Mouse (Mus musculus): ENCODE measurements around the gene Ccna1.
A peak's percentile ranks its signal among the peaks of the same experiment; 100 is the strongest.

Gene Ccna1

GRCm38 (mm10) chr3:55055038-55055746 is at the start of gene Ccna1:
Gene Ccna1 (minus strand): TSS chr3:55055501.
- DNase-seq: peak; percentile 4

- DNase-seq: no peak
Observed at GRCm38 (mm10) chr3:55101092-55101491, 45.8 kb upstream of the Ccna1 start.

- no peak for DNase-seq
Observed at GRCm38 (mm10) chr3:55098990-55099389, 43.7 kb upstream of the Ccna1 start.

- no peak for DNase-seq
Observed at GRCm38 (mm10) chr3:55098014-55098413, 42.7 kb upstream of the Ccna1 start.

GRCm38 (mm10) chr3:55097186-55097585 is 41.9 kb upstream of the Ccna1 start:
- no peak for DNase-seq

GRCm38 (mm10) chr3:55096655-55097005 is 41.3 kb upstream of the Ccna1 start:
- DNase-seq: no peak

- no peak for DNase-seq
Observed at GRCm38 (mm10) chr3:55095968-55096654, 40.8 kb upstream of the Ccna1 start.

GRCm38 (mm10) chr3:55093161-55093560 is 37.9 kb upstream of the Ccna1 start:
- no peak for DNase-seq

GRCm38 (mm10) chr3:55089291-55089690 is 34.0 kb upstream of the Ccna1 start:
- DNase-seq: no peak

- DNase-seq: no peak
Observed at GRCm38 (mm10) chr3:55088843-55089242, 33.5 kb upstream of the Ccna1 start.

- DNase-seq: no peak
Observed at GRCm38 (mm10) chr3:55088359-55088758, 33.1 kb upstream of the Ccna1 start.

GRCm38 (mm10) chr3:55087360-55087759 is 32.1 kb upstream of the Ccna1 start:
- no peak for DNase-seq

- DNase-seq: no peak
Observed at GRCm38 (mm10) chr3:55086948-55087347, 31.6 kb upstream of the Ccna1 start.

- DNase-seq: no peak
Observed at GRCm38 (mm10) chr3:55085716-55086115, 30.4 kb upstream of the Ccna1 start.

GRCm38 (mm10) chr3:55084781-55085180 is 29.5 kb upstream of the Ccna1 start:
- DNase-seq: no peak

- peak; percentile 56 for DNase-seq
Observed at GRCm38 (mm10) chr3:55080055-55080454, 24.8 kb upstream of the Ccna1 start.

GRCm38 (mm10) chr3:55079619-55080018 is 24.3 kb upstream of the Ccna1 start:
- no peak for DNase-seq

GRCm38 (mm10) chr3:55078233-55078632 is 22.9 kb upstream of the Ccna1 start:
- DNase-seq: no peak

- no peak for DNase-seq
Observed at GRCm38 (mm10) chr3:55075294-55075648, 20.0 kb upstream of the Ccna1 start.

GRCm38 (mm10) chr3:55074576-55075293 is 19.4 kb upstream of the Ccna1 start:
- DNase-seq: no peak

- DNase-seq: no peak
Observed at GRCm38 (mm10) chr3:55067791-55068434, 12.6 kb upstream of the Ccna1 start.

GRCm38 (mm10) chr3:55066666-55067023 is 11.3 kb upstream of the Ccna1 start:
- DNase-seq: no peak
